Mouse (Mus musculus): ENCODE results near the gene Rap1gds1. TPM values are rescaled to one million over a fixed set of nuclear protein-coding genes. Genes with fewer than 3 reads are reported as not detected.
A peak's percentile ranks its signal among the peaks of the same experiment; 100 is the strongest.

Gene Rap1gds1
- polyA plus RNA-seq, 1 experiment, result 54.7 TPM

DNA sequence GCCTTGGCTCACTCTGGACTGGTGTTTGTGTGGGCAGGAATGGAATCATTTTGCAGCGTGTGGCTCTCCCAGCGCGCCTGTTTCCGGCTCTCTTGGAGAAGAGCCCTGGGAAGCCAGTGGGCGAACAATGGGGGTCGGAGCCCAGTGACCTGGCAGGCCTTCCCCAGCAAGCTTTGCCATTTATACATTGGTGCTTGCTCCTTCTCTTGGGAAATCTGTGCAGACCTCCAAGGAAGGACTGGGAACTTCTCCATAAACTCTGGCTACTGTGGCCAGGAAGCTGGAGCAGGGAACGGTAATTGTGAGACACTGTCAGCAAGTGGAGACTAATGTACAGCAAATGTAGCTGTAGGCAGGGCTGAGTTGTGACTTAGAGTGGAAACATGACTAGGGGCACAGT, 169.3 kb downstream of the Rap1gds1 start:
- DNase-seq (ENCODE audit: low read depth), result peak; percentile 36
- TF ChIP-seq POLR2A (IDR thresholded peaks at IDR 0.05; ENCODE audit: borderline replicate concordance, extremely low read depth, insufficient read depth, insufficient read length, poor library complexity, severe bottlenecking) (no peak), CTCF (IDR thresholded peaks at IDR 0.05; ENCODE audit: borderline replicate concordance, extremely low read depth, insufficient read depth, insufficient read length) (no peak)

DNA sequence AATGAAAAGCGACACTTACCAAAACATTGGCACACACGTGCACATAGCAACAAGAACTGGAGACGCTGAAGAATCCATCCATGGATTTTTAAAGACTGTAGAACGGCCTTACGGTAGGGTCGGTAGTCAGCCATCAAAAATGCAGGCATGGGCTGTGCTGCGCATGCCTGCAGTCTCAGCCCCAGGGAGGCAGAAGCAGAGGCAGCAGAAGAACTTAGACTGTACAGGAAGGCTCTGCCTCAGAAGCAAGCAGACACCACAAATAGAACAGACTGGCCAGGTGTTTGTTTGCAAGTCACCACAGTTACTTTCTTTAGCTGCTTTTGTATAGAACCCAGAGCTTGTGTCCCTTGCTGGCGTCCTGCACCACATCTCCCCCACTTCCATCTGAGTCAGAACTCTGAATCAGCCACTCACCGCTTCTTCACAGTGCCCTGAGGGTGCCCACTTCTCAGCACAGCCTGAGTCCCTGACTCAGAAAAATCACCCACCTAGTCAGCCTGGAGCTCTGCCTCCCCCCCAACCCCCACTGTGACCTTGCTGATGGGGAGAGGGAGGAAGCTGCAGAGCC, 174.3 kb downstream of the Rap1gds1 start:
- TF ChIP-seq POLR2A (IDR thresholded peaks at IDR 0.05; ENCODE audit: borderline replicate concordance, extremely low read depth, insufficient read depth, insufficient read length, poor library complexity, severe bottlenecking), result no peak
- no peak for DNase-seq (ENCODE audit: low read depth)

DNA sequence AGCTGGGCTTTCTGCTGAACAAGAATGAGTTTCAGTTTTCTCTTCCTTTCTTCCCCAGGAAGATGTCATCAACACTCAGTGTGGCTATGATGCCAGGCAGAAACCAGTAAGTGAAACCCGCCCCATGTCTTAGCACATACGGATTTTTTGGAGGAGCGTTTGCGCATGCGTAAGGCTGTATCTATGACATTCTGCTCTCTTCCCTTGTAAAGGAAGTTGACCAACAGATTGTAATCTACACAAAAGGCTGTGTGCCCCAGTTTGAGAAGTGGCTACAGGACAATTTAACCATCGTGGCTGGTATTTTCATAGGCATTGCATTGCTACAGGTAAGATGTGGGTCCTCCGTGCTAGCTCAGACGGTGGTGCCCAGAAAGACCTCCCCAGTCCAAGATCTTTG, 176.9 kb downstream of the Rap1gds1 start:
- TF ChIP-seq CTCF (IDR thresholded peaks at IDR 0.05; ENCODE audit: borderline replicate concordance, extremely low read depth, insufficient read depth, insufficient read length) (no peak), POLR2A (IDR thresholded peaks at IDR 0.05; ENCODE audit: borderline replicate concordance, extremely low read depth, insufficient read depth, insufficient read length, poor library complexity, severe bottlenecking) (no peak)
- DNase-seq (ENCODE audit: low read depth), result no peak

DNA sequence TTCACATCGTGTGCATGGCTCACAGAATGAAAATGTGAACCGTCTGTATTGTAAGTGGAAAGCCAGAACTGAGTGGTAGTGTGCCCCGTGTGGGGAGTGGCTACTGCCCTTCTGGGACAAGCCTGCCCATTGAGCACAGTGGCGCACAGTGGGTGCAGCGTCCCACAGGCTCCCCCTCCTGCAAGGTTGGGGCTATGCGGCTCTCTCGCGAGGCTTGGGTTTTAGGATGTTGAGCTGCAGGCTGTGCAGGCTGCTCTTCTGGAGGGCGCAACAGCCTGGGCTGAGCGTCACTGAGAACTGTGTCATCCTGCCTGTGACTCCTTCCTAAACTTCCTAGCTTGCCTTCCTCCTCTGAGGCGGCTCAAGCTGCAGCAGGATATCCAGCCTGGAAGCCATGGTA, 177.5 kb downstream of the Rap1gds1 start:
- DNase-seq (ENCODE audit: low read depth), result no peak
- TF ChIP-seq CTCF (IDR thresholded peaks at IDR 0.05; ENCODE audit: borderline replicate concordance, extremely low read depth, insufficient read depth, insufficient read length) (no peak), POLR2A (IDR thresholded peaks at IDR 0.05; ENCODE audit: borderline replicate concordance, extremely low read depth, insufficient read depth, insufficient read length, poor library complexity, severe bottlenecking) (no peak)

DNA sequence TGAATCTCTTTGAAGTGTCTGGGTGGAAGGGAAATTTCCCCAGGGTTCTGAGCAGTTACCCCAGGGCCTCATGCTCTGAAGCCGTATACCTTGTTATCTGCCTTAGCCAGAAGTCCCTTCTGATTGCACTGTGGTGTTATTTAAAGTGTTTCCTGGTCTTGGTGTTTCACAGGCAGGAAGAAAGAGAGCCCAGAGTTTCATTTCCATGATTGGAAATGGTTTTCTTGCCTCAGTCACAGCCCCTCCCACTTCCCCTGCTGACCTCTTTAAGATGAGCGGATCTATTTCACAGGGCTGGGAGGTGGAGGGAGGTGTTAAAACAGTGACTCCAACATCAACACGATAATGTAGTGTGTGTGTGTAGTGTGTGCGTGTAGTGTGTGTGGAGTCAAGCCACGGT, 181.5 kb downstream of the Rap1gds1 start:
- peak; percentile 59 for DNase-seq (ENCODE audit: low read depth)
- TF ChIP-seq POLR2A (IDR thresholded peaks at IDR 0.05; ENCODE audit: borderline replicate concordance, extremely low read depth, insufficient read depth, insufficient read length, poor library complexity, severe bottlenecking) (no peak), CTCF (IDR thresholded peaks at IDR 0.05; ENCODE audit: borderline replicate concordance, extremely low read depth, insufficient read depth, insufficient read length) (no peak)

DNA sequence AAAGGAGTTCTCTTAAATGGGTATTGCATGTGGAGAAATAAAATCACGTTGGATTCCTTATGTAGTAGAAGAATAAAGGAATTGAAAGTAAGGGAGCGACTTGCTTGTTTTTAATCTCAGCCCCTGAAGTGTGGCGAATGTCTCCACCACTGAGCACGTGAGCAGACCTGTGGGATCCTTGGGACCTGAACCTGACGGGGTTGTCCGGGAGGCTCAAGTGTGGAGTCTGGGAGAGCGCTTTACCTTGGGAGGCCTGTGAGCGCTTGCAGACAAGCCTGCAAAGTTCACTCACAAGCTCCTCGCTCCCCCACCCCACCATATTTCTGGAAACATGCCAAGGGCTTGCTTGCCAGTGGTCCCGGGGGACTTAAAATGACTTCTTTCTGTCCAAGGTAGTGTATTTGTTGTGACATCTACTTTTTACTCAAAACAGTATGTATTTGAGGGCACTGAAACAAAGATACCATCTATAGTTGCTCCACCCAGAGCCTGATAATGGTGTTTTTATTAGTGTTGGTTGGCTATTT, 185.2 kb downstream of the Rap1gds1 start:
- no peak for TF ChIP-seq CTCF (IDR thresholded peaks at IDR 0.05; ENCODE audit: borderline replicate concordance, extremely low read depth, insufficient read depth, insufficient read length)
- no peak for TF ChIP-seq POLR2A (IDR thresholded peaks at IDR 0.05; ENCODE audit: borderline replicate concordance, extremely low read depth, insufficient read depth, insufficient read length, poor library complexity, severe bottlenecking)
- DNase-seq (ENCODE audit: low read depth), result peak; percentile 48

DNA sequence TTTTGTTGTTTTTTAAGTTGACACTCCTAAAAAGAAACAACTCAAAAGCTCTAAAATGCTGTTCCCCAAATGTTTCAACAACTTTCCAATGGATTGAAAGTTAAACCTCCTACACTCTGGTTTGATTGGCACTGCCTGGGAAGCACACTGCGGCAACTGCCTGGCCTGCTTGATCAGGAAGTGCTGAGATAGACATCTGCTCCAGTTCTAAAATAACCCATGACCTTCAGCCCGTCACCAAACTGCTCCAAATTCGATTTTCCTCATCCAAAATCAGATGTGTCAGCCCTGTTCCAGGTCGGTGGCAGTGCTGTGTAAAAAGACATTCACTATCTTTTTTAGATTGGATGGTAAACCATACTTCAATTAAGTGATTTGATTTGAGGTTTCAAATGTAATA, 185.8 kb downstream of the Rap1gds1 start:
- DNase-seq (ENCODE audit: low read depth), result no peak

DNA sequence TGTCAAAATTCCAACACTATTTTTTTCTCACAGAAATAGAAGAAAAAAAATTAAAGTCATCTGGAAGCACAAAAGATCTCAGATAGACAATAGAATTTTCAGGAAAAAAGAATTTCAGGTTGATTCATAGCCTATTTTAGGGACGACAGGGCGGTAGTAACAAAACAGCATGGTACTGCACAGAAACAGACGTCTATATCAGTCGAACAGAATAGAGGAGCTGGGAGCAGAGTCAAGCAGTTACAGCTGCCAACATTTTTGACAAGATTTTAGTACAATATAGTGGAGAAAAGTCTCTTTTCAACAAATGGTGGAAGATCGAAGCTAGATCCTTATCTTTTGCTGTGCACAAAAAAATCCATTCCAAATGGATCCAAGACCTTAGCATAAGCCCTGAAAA, 188.9 kb downstream of the Rap1gds1 start:
- no peak for DNase-seq (ENCODE audit: low read depth)
- TF ChIP-seq CTCF (IDR thresholded peaks at IDR 0.05; ENCODE audit: borderline replicate concordance, extremely low read depth, insufficient read depth, insufficient read length) (no peak), POLR2A (IDR thresholded peaks at IDR 0.05; ENCODE audit: borderline replicate concordance, extremely low read depth, insufficient read depth, insufficient read length, poor library complexity, severe bottlenecking) (no peak)

More for the DNA sequence above, 185.8 kb downstream of the Rap1gds1 start:
- TF ChIP-seq CTCF (IDR thresholded peaks at IDR 0.05; ENCODE audit: borderline replicate concordance, extremely low read depth, insufficient read depth, insufficient read length) (no peak), POLR2A (IDR thresholded peaks at IDR 0.05; ENCODE audit: borderline replicate concordance, extremely low read depth, insufficient read depth, insufficient read length, poor library complexity, severe bottlenecking) (no peak)

DNA sequence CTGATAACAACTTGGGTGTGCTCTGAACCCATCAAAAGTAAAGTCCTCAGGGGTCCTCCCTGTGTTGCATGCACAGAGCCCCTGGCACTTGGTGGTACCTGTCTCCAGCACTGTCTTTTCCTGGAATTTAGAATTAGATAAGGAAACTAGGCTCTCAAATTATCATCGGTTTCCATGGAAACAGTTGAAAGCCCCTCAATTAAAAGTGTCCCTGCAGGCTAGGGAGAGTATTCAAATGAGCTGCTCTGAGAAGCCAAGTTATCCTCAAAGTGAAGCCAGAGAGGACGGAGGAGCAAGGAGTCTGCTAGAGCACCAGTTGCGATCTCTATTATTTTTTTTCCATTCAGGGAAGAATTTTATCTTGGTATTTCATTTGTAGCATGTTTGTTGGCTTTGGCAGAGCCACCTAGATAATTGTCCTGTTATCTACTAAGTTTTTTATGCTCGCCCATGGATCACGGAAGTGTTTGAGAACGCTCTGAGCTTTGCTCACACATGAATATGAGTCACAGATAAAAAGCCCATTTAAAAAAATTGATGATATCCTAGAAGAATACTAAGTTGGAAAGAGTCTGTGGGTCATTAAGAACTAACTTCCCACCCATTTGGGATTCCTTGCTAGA, 193.2 kb downstream of the Rap1gds1 start:
- no peak for TF ChIP-seq CTCF (IDR thresholded peaks at IDR 0.05; ENCODE audit: borderline replicate concordance, extremely low read depth, insufficient read depth, insufficient read length)
- TF ChIP-seq POLR2A (IDR thresholded peaks at IDR 0.05; ENCODE audit: borderline replicate concordance, extremely low read depth, insufficient read depth, insufficient read length, poor library complexity, severe bottlenecking), result no peak
- DNase-seq (ENCODE audit: low read depth), result peak; percentile 81

DNA sequence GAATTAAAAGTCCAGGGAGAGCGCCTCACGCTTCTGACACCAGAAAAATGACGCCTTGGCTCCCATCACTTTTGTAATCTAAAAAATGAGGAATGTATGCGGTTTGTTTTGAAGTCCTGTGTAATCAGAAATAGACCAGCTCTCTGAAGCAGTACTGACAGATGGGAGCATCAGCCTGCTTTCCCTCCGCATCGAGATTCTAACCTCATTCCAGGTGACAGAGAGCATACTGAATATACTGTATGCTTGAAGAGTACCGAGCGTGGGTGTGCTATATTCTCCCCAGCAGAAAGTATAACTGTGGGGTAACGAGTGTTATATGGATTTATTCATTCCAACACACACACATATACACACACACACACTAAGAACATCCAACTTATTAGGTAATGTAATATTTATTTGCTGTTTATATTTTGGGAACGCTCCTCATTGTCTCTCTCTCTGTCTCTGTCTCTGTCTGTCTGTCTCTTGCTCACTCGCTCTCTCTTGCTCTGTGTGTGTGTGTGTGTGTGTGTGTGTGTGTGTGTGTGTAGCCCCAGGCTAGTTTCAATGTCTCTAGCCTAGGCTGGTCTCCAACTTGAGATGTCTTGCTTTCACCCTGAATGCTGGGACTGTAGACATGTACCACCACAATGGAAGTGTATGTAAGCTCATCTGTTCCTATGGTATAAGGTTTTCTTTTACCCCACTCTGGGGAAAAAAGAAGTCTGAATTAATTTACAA, 193.8 kb downstream of the Rap1gds1 start:
- no peak for DNase-seq (ENCODE audit: low read depth)
- TF ChIP-seq CTCF (IDR thresholded peaks at IDR 0.05; ENCODE audit: borderline replicate concordance, extremely low read depth, insufficient read depth, insufficient read length) (no peak), POLR2A (IDR thresholded peaks at IDR 0.05; ENCODE audit: borderline replicate concordance, extremely low read depth, insufficient read depth, insufficient read length, poor library complexity, severe bottlenecking) (no peak)

DNA sequence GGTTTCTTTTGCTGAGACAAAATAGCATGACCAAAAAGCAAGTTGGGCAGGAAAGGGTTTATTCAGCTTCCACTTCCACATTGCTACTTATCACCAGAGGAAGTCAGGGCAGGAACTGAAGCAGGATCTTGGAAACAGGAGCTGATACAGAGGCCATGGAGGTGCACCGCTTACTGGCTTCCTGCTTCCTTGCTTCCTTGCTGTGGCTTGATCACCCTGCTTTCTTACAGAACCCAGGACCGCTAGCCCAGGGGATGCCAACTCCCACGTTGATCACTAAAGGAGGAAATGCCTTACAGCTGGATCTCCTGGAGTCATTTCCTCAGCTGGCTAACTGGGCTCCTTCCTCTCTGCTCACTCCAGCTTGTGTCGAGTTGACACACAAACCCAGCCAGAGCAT, 197.3 kb downstream of the Rap1gds1 start:
- no peak for DNase-seq (ENCODE audit: low read depth)
- no peak for TF ChIP-seq CTCF (IDR thresholded peaks at IDR 0.05; ENCODE audit: borderline replicate concordance, extremely low read depth, insufficient read depth, insufficient read length)
- no peak for TF ChIP-seq POLR2A (IDR thresholded peaks at IDR 0.05; ENCODE audit: borderline replicate concordance, extremely low read depth, insufficient read depth, insufficient read length, poor library complexity, severe bottlenecking)

Data from brain, embryonic 14.5 days (tissue).